Mouse (Mus musculus) hindbrain, embryonic 13.5 days (tissue): Measurements from ENCODE around the gene Lsm7. TPM values are rescaled to one million over a fixed set of nuclear protein-coding genes. Genes with fewer than 3 reads are reported as not detected.
A peak's percentile ranks its signal among the peaks of the same experiment; 100 is the strongest.

Experiments
- ATAC-seq: fragments of 200-750 bp; cut with Nextera tagmentation; 2 replicates; pipeline ENCODE4 v1.8.0; 2017; ENCODE audit warnings: moderate TSS enrichment; ENCODE audit not compliant: low FRiP score
- H3K27ac ChIP-seq: fragments of 300-500 bp; sonication (generic); 2 replicates; pipeline ENCODE4 v1.5.1; 2015; ENCODE audit warnings: inconsistent platforms, mild to moderate bottlenecking, moderate library complexity
- H3K27me3 ChIP-seq: fragments of 300-500 bp; sonication (generic); 2 replicates; pipeline ENCODE4 v1.6.1; 2015; ENCODE audit warnings: mild to moderate bottlenecking, inconsistent platforms
- H3K36me3 ChIP-seq: fragments of 300-500 bp; sonication (generic); 2 replicates; pipeline ENCODE4 v1.6.1; 2015; ENCODE audit warnings: mild to moderate bottlenecking, inconsistent platforms
- H3K4me1 ChIP-seq: fragments of 300-500 bp; sonication (generic); replicated peaks from 2 replicates; pipeline ENCODE4 v1.6.1; 2015; ENCODE audit warnings: inconsistent platforms
- H3K4me2 ChIP-seq: fragments of 300-500 bp; sonication (generic); 2 replicates; pipeline ENCODE4 v1.6.1; 2015; ENCODE audit warnings: inconsistent platforms, mild to moderate bottlenecking, moderate library complexity
- H3K4me3 ChIP-seq: fragments of 300-500 bp; sonication (generic); 2 replicates; pipeline ENCODE4 v1.5.1; 2015; ENCODE audit warnings: mild to moderate bottlenecking, inconsistent platforms
- H3K9ac ChIP-seq: fragments of 300-500 bp; sonication (generic); 2 replicates; pipeline ENCODE4 v1.6.1; 2015; ENCODE audit warnings: mild to moderate bottlenecking, inconsistent platforms
- H3K9me3 ChIP-seq: fragments of 300-500 bp; sonication (generic); 2 replicates; pipeline ENCODE4 v1.6.1; 2016; ENCODE audit warnings: inconsistent platforms
- WGBS: fragments of 180-500 bp; shearing (Covaris S2); methylation state at CpG from one replicate; pipeline ENCODE4 v1.1.7; 2015; 5-methylcytosine and 5-hydroxymethylcytosine counted together
- polyA plus RNA-seq: library from polyadenylated mRNA; unstranded; fragments of >200 nt; fragmentation: Nextera tagmentation; extraction: Ambion mirVana; gene quantifications from 2 replicates; pipeline ENCODE4 v1.2.1, GENCODE M21; 2015

Lsm7 gene
- polyA plus RNA-seq, 1 experiment from 2014 or later: 237 TPM

GRCm38 (mm10) chr10:80843931-80844547 lies 11.0 kb downstream of the Lsm7 start, which contains the start of gene Lingo3:
Gene Lingo3, minus strand, starts transcription at chr10:80844039.
- H3K36me3 ChIP-seq: no peaks in the 10 kb centered on the region
- H3K4me2 ChIP-seq: peak within 1 kb of the TSS; percentile 76
- peak within 1 kb of the TSS; percentile 52 for H3K4me3 ChIP-seq
- H3K9ac ChIP-seq: peak within 1 kb of the TSS; percentile 82
- H3K27ac ChIP-seq: no peak within 1 kb of the TSS
- WGBS: 6% methylated on average over 41 of the region's 51 CpGs
- H3K9me3 ChIP-seq: no peaks in the 10 kb centered on the region
- ATAC-seq: peak; percentile 75
- peaks cover 57% of the 10 kb centered on the region for H3K27me3 ChIP-seq
- peaks cover 18% of the 10 kb centered on the region for H3K4me1 ChIP-seq

DNA sequence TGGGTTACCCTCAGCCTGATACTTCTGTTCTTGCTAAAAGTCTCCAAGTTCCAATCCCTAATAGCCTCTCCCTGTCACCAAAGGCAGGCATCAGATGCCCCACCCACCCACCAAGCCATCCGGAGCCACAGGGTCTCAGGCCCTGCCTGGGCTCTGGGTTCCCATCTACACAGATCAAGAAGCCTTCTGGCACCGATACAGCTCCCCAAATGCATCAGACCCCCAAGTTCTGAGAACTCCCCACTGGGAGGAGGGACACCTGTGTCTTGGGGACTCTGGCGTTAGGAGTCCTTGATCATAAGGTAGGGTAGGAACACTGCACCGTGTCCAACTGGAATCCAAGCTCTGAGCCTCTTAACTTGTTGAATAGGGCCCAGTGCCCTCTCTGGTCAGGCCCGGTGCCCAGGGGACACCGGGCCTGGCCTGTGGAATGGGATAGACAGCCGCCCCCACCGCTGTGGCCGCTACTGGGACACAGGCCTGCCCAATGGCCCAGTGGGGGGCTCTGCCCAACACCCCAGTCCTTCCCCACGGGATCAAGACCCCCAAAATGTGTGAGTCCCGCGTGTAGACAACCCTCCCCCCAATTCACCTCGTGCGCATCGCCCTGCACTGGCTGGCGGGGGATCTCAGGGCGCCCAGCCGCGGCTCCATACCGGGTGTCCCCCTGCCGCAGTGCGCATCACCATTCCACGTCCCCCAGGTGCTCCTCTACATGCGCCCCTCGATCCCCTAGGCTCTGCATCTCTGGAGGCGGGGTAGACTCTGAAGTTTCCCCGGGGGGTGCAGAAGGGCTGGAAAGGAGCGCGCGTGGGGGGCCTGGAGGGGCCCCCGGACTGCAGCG lies 11.7 kb downstream of the Lsm7 start:
- peak overlapping the region; percentile 76 for H3K4me2 ChIP-seq
- peak overlapping the region; percentile 52 for H3K4me3 ChIP-seq
- H3K9me3 ChIP-seq: no peaks in the 10 kb centered on the region
- ATAC-seq: peak; percentile 19; the same call in 1 of the 2 replicates
- no peak overlapping the region for H3K27ac ChIP-seq
- 9% methylated on average over 32 of the region's 32 CpGs for WGBS
- peaks cover 57% of the 10 kb centered on the region for H3K27me3 ChIP-seq
- peaks cover 18% of the 10 kb centered on the region for H3K4me1 ChIP-seq
- H3K36me3 ChIP-seq: no peaks in the 10 kb centered on the region
- H3K9ac ChIP-seq: peak overlapping the region; percentile 82

DNA sequence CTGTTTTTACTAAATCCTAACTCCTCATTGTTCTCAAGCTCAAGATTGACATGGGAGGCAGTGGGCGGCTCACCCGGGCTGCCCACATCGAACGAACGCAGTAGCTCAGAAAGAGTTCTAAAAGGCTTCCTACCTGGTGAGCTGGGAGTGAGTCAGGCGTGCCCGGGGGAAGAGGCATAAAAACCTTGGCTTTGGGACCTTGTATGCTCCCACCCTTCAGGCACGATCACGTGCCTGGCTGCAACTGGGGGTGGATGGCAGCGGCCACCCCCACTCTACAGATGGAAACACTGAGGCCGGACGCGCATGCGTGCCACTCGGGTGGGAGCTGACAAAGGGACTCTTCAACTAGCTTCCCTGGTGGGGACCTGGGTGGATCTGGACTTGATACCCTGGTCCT lies 12.7 kb downstream of the Lsm7 start:
- Histone ChIP-seq H3K36me3 (no peaks in the 10 kb centered on the region), H3K4me2 (no peak overlapping the region), H3K9me3 (no peaks in the 10 kb centered on the region), H3K4me1 (peaks cover 18% of the 10 kb centered on the region), H3K27ac (no peak overlapping the region), H3K27me3 (peaks cover 65% of the 10 kb centered on the region), H3K4me3 (no peak overlapping the region), H3K9ac (no peak overlapping the region)
- no peak for ATAC-seq
- 83% methylated on average over 15 of the region's 15 CpGs for WGBS

DNA sequence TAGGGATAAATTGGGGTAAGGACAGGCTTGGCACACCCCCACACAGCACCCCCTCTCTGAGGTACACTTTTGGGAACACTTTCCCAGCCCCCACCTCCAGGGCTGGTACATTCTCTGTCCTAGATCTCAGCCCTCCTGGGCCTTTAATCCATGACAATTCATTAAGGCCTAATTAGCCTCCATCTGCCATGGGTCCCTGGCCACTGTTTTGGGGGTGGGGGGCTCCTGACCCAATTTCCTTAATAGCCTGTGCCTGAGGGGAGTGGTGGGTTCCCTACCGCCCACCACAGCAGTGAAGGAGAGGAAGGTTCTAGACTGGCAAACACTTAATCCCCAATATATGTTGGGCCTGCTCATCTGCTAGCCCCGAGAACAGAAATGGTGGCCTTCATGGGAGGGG lies 13.3 kb downstream of the Lsm7 start:
- Histone ChIP-seq H3K9ac (no peak overlapping the region), H3K4me2 (no peak overlapping the region), H3K36me3 (no peaks in the 10 kb centered on the region), H3K27ac (no peak overlapping the region), H3K4me1 (peaks cover 18% of the 10 kb centered on the region), H3K9me3 (no peaks in the 10 kb centered on the region), H3K4me3 (no peak overlapping the region), H3K27me3 (peaks cover 71% of the 10 kb centered on the region)
- no peak for ATAC-seq
- 76% methylated on average over 2 of the region's 2 CpGs for WGBS

DNA sequence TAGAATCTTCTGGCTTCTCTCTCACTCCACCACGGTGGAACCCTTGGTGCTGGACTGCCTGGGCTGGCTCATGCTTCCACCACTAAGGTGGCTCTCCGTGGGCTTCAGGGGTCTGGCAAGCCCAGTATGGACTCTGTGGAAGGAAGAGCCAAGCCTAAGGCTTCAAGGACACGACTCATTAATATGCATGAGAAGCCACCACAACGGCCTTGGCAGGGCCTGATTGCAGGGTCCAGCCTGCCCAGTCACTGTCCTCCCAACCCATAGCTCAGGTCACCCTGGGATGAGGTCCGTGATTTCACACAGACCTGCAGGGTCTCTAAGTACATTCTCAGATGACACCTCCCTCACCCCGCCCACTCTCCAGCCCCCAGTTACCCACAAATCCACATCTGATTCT lies 15.2 kb downstream of the Lsm7 start:
- Histone ChIP-seq H3K4me2 (no peak overlapping the region), H3K36me3 (no peaks in the 10 kb centered on the region), H3K4me3 (no peak overlapping the region), H3K9ac (peak overlapping the region; percentile 55; the same call in 1 of the 2 replicates), H3K4me1 (peaks cover 29% of the 10 kb centered on the region), H3K27me3 (peaks cover 71% of the 10 kb centered on the region), H3K27ac (no peak overlapping the region), H3K9me3 (no peaks in the 10 kb centered on the region)
- no peak for ATAC-seq
- 68% methylated on average over 6 of the region's 6 CpGs for WGBS

DNA sequence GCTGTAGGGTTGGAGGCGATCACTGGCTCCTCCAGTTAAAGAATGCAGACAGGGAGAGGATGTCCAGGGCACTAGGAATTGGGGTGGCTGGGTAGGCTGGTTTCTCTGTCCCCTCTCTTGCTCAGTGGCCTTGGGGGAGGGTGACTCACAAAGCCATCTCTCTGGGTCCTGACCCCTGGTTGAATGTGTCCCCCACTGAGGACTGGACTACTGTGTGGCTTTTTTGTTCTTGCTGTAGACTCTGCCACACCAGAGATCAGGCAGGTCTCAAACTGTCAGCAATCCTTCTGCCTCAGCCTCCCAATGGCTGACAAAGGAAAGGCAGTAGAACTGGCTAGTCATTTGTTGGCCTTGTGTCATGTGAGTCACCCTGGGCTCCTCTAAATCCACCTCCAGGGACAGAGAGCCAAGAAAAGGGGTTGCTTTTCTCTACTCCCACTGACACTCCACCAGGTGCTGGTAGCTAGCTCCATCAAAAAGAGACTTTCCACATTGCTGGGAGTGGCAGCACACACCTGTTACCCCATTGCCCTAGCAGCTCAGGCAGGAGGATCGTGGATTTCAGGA lies 16.6 kb downstream of the Lsm7 start:
- H3K27me3 ChIP-seq: peaks cover 71% of the 10 kb centered on the region
- peaks cover 19% of the 10 kb centered on the region for H3K4me1 ChIP-seq
- 80% methylated on average over 2 of the region's 2 CpGs for WGBS

GRCm38 (mm10) chr10:80837827-80838226 lies 17.2 kb downstream of the Lsm7 start:
- ATAC-seq: no peak
- no peak overlapping the region for H3K4me2 ChIP-seq
- H3K4me1 ChIP-seq: peaks cover 14% of the 10 kb centered on the region
- H3K36me3 ChIP-seq: peaks cover 4% of the 10 kb centered on the region; the same call in 1 of the 2 replicates
- no peak overlapping the region for H3K27ac ChIP-seq
- H3K4me3 ChIP-seq: no peak overlapping the region; the same call in 1 of the 2 replicates
- H3K27me3 ChIP-seq: peaks cover 71% of the 10 kb centered on the region
- H3K9me3 ChIP-seq: no peaks in the 10 kb centered on the region
- H3K9ac ChIP-seq: peak overlapping the region; percentile 31; the same call in 1 of the 2 replicates
- WGBS: 17% methylated on average over 2 of the region's 2 CpGs

More for the DNA sequence above, 16.6 kb downstream of the Lsm7 start:
- Histone ChIP-seq H3K9me3 (no peaks in the 10 kb centered on the region), H3K36me3 (peaks cover 4% of the 10 kb centered on the region; the same call in 1 of the 2 replicates), H3K4me2 (no peak overlapping the region), H3K27ac (no peak overlapping the region), H3K9ac (no peak overlapping the region), H3K4me3 (no peak overlapping the region)
- ATAC-seq: no peak

DNA sequence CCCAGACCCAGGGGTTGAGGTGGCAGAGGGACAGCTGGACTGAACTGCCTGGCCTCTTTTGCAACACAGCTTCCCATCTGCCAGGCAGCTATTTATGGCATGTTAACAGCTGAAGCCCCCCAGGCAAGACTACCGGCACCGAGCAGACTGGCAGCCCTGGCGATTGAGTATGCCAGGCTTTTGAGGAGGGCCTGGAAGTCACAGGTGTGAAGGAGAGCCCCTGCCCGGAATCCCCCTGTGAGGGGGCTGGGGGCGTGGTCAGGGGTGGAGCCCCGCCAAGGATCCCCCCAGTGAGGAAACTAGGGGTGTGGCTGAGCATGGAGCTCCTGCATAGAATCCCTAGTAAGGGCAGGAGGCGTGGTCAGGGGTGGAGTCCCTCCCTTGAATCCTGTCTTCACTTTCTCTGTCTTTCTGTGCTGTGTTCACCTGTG lies 18.0 kb downstream of the Lsm7 start:
- 47% methylated on average over 7 of the region's 7 CpGs for WGBS
- Histone ChIP-seq H3K9ac (no peak overlapping the region), H3K4me1 (peaks cover 18% of the 10 kb centered on the region), H3K9me3 (no peaks in the 10 kb centered on the region), H3K4me2 (no peak overlapping the region), H3K27ac (no peak overlapping the region), H3K36me3 (peaks cover 8% of the 10 kb centered on the region), H3K4me3 (no peak overlapping the region), H3K27me3 (peaks cover 62% of the 10 kb centered on the region)
- ATAC-seq: no peak

- 0 out of 2 replicates have a peak, but pooled peaks have one; percentile 21 for ATAC-seq
- Histone ChIP-seq H3K27me3 (peaks cover 53% of the 10 kb centered on the region), H3K9me3 (no peaks in the 10 kb centered on the region), H3K4me1 (peaks cover 26% of the 10 kb centered on the region), H3K9ac (peak overlapping the region; percentile 35; the same call in 1 of the 2 replicates), H3K27ac (no peak overlapping the region), H3K4me3 (peak overlapping the region; percentile 12), H3K36me3 (peaks cover 16% of the 10 kb centered on the region), H3K4me2 (peak overlapping the region; percentile 11)
- WGBS: 42% methylated on average over 30 of the region's 30 CpGs
Measured at GRCm38 (mm10) chr10:80835617-80836016, 19.4 kb downstream of the Lsm7 start.

DNA sequence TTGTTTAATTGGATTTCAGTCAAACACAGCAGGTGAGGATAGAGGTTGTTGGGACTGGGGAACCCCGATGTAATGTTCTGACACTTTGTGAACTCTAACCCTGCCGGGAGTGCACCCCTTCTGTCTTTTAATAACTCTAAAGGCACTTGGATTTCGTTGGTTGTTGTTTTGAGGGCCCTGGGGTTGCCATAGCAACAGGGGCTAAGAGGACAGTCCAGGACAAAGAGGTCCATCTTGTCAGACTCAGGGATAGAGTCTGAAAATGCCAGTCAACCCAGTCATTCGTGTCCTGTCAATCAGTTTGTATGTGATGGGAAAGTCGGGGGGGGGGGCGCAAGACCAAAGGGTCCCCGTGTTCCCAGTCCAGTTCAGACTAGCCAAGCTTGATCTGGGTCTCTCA lies 22.2 kb downstream of the Lsm7 start:
- Histone ChIP-seq H3K9ac (no peak overlapping the region), H3K27me3 (peaks cover 49% of the 10 kb centered on the region), H3K27ac (no peak overlapping the region), H3K36me3 (peaks cover 37% of the 10 kb centered on the region), H3K4me1 (peaks cover 46% of the 10 kb centered on the region), H3K9me3 (no peaks in the 10 kb centered on the region), H3K4me3 (no peak overlapping the region), H3K4me2 (no peak overlapping the region)
- 35% methylated on average over 7 of the region's 7 CpGs for WGBS
- no peak for ATAC-seq

GRCm38 (mm10) chr10:80831136-80831535 lies 23.9 kb downstream of the Lsm7 start:
- H3K9ac ChIP-seq: no peak overlapping the region
- no peak overlapping the region; the same call in 1 of the 2 replicates for H3K27ac ChIP-seq
- peaks cover 33% of the 10 kb centered on the region for H3K27me3 ChIP-seq
- no peaks in the 10 kb centered on the region for H3K9me3 ChIP-seq
- no peak for ATAC-seq
- peaks cover 37% of the 10 kb centered on the region for H3K36me3 ChIP-seq
- H3K4me1 ChIP-seq: peaks cover 52% of the 10 kb centered on the region
- WGBS: 4% methylated on average over 9 of the region's 9 CpGs
- no peak overlapping the region for H3K4me2 ChIP-seq
- H3K4me3 ChIP-seq: no peak overlapping the region
